Mouse (Mus musculus): ENCODE measurements around the gene Maml2. TPM values are rescaled to one million over a fixed set of nuclear protein-coding genes. Genes with fewer than 3 reads are reported as not detected.
A peak's percentile ranks its signal among the peaks of the same experiment; 100 is the strongest.

Maml2 gene
- polyA plus RNA-seq, 1 experiment from 2014 or later: 10.0 TPM

- Histone ChIP-seq H3K9me3 (no peaks in the 10 kb centered on the region), H3K4me1 (peaks cover 77% of the 10 kb centered on the region), H3K36me3 (replicated peaks) (no peaks in the 10 kb centered on the region), H3K9ac (no peak overlapping the region), H3K4me2 (peak overlapping the region; percentile 89), H3K27ac (0 out of 2 replicates have a peak overlapping the region, but pooled peaks have one; percentile 27), H3K27me3 (replicated peaks) (no peaks in the 10 kb centered on the region), H3K4me3 (peak overlapping the region; percentile 54)
- 46% methylated on average over 3 of the region's 3 CpGs for WGBS
- ATAC-seq (replicated peaks): no peak
Measured at GRCm38 (mm10) chr9:13300041-13300441, 2.3 kb downstream of the Maml2 start.

- 48% methylated on average over 9 of the region's 9 CpGs for WGBS
- ATAC-seq (replicated peaks): no peak
- Histone ChIP-seq H3K36me3 (replicated peaks) (no peaks in the 10 kb centered on the region), H3K27ac (0 out of 2 replicates have a peak overlapping the region, but pooled peaks have one; percentile 4), H3K4me1 (peaks cover 77% of the 10 kb centered on the region), H3K4me2 (peak overlapping the region; percentile 89), H3K4me3 (peak overlapping the region; percentile 54), H3K9ac (no peak overlapping the region), H3K9me3 (no peaks in the 10 kb centered on the region), H3K27me3 (replicated peaks) (no peaks in the 10 kb centered on the region)
Measured at GRCm38 (mm10) chr9:13300891-13301782, 3.4 kb downstream of the Maml2 start.

DNA sequence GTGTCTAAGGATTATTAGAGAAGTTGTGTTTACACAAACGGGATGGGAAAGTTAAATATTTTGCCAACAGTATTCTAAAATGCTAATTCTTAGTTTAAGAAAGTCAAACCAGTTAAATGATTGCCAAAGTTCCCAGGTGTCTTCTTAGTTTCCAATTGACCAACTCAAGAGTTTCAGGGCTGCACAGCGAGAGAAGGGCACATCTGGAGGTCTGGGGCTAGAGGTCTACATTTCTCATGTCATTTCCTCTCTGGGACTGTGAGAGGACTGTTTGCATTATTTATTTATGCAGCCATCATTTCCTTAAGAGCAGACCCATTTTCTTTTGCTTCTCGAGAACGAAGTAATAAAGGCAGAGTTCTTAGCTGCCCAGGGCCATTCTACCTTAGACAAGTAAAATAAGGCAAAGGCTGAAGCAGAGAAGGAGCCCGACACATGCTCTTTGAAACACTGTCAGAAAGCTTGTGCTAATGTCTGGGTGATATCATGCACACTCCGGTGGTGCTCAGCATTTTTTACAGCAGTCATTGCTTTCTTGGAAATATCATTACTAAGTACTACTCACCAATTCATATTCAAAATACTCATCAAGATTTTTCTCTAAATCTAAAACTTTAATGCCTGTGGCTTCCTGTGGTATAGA is 4.5 kb downstream of the Maml2 start:
- no peaks in the 10 kb centered on the region for H3K9me3 ChIP-seq
- H3K4me2 ChIP-seq: peak overlapping the region; percentile 89; the same call in 1 of the 2 replicates
- ATAC-seq (replicated peaks): no peak
- H3K27me3 ChIP-seq (replicated peaks): no peaks in the 10 kb centered on the region
- peaks cover 79% of the 10 kb centered on the region for H3K4me1 ChIP-seq
- H3K27ac ChIP-seq: no peak overlapping the region
- H3K9ac ChIP-seq: no peak overlapping the region
- no peak overlapping the region for H3K4me3 ChIP-seq
- 36% methylated on average over 6 of the region's 6 CpGs for WGBS
- no peaks in the 10 kb centered on the region for H3K36me3 ChIP-seq (replicated peaks)

GRCm38 (mm10) chr9:13303099-13303771 is 5.5 kb downstream of the Maml2 start:
- Histone ChIP-seq H3K9me3 (no peaks in the 10 kb centered on the region), H3K27me3 (replicated peaks) (no peaks in the 10 kb centered on the region), H3K4me2 (no peak overlapping the region), H3K4me1 (peaks cover 80% of the 10 kb centered on the region), H3K9ac (no peak overlapping the region), H3K36me3 (replicated peaks) (no peaks in the 10 kb centered on the region), H3K27ac (no peak overlapping the region), H3K4me3 (no peak overlapping the region)
- no peak for ATAC-seq (replicated peaks)
- 22% methylated on average over 5 of the region's 5 CpGs for WGBS

DNA sequence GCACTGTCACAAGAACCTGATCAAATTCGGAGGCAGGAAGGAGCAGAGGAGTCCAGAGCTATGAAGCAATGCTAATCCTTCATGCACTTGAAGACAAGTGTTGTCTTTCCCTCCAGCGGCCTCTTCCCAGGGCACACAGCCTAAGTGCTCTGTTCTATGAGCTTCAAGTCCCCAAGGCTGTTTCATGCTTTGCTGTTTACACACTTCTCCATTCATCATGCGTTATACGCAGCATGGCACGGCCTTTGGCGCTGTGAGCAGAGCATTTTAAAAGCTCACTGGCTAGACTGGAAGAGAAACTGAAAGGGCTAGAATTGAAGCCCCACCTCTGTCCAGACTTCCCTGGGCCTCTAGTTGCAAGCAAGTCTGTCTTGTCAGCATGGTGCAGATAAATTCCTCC is 6.2 kb downstream of the Maml2 start:
- Histone ChIP-seq H3K9me3 (no peaks in the 10 kb centered on the region), H3K27ac (no peak overlapping the region), H3K4me2 (no peak overlapping the region), H3K27me3 (replicated peaks) (no peaks in the 10 kb centered on the region), H3K9ac (no peak overlapping the region), H3K36me3 (replicated peaks) (no peaks in the 10 kb centered on the region), H3K4me3 (no peak overlapping the region), H3K4me1 (peaks cover 72% of the 10 kb centered on the region)
- ATAC-seq (replicated peaks): no peak
- 26% methylated on average over 6 of the region's 6 CpGs for WGBS

GRCm38 (mm10) chr9:13306471-13306870 is 8.7 kb downstream of the Maml2 start:
- 91% methylated on average over 3 of the region's 3 CpGs for WGBS
- peaks cover 60% of the 10 kb centered on the region for H3K4me1 ChIP-seq

GRCm38 (mm10) chr9:13307226-13307625 is 9.5 kb downstream of the Maml2 start:
- peaks cover 52% of the 10 kb centered on the region for H3K4me1 ChIP-seq
- WGBS: 27% methylated on average over 4 of the region's 4 CpGs
- no peak overlapping the region for H3K27ac ChIP-seq
- no peak overlapping the region for H3K4me3 ChIP-seq
- H3K36me3 ChIP-seq (replicated peaks): no peaks in the 10 kb centered on the region
- H3K9ac ChIP-seq: no peak overlapping the region
- no peak for ATAC-seq (replicated peaks)
- H3K9me3 ChIP-seq: no peaks in the 10 kb centered on the region
- H3K4me2 ChIP-seq: no peak overlapping the region
- no peaks in the 10 kb centered on the region for H3K27me3 ChIP-seq (replicated peaks)

More at GRCm38 (mm10) chr9:13306471-13306870, 8.7 kb downstream of the Maml2 start:
- Histone ChIP-seq H3K9ac (no peak overlapping the region), H3K36me3 (replicated peaks) (no peaks in the 10 kb centered on the region), H3K4me3 (no peak overlapping the region), H3K9me3 (no peaks in the 10 kb centered on the region), H3K4me2 (no peak overlapping the region), H3K27me3 (replicated peaks) (no peaks in the 10 kb centered on the region), H3K27ac (no peak overlapping the region)
- no peak for ATAC-seq (replicated peaks)

- Histone ChIP-seq H3K36me3 (replicated peaks) (no peaks in the 10 kb centered on the region), H3K4me3 (no peak overlapping the region), H3K4me1 (peaks cover 38% of the 10 kb centered on the region), H3K27ac (no peak overlapping the region), H3K9ac (no peak overlapping the region), H3K27me3 (replicated peaks) (no peaks in the 10 kb centered on the region), H3K4me2 (no peak overlapping the region), H3K9me3 (no peaks in the 10 kb centered on the region)
- no peak for ATAC-seq (replicated peaks)
- 66% methylated on average over 8 of the region's 8 CpGs for WGBS
Measured at GRCm38 (mm10) chr9:13308718-13309117, 11.0 kb downstream of the Maml2 start.

- peak; percentile 35; the same call in 1 of the 2 replicates for ATAC-seq (replicated peaks)
- Histone ChIP-seq H3K4me2 (no peak overlapping the region), H3K9me3 (no peaks in the 10 kb centered on the region), H3K4me1 (peaks cover 29% of the 10 kb centered on the region), H3K36me3 (replicated peaks) (no peaks in the 10 kb centered on the region), H3K27me3 (replicated peaks) (no peaks in the 10 kb centered on the region), H3K4me3 (no peak overlapping the region), H3K9ac (no peak overlapping the region), H3K27ac (peak overlapping the region; percentile 71; the same call in 1 of the 2 replicates)
- WGBS: 53% methylated on average over 7 of the region's 7 CpGs
Measured at GRCm38 (mm10) chr9:13309807-13310206, 12.1 kb downstream of the Maml2 start.

DNA sequence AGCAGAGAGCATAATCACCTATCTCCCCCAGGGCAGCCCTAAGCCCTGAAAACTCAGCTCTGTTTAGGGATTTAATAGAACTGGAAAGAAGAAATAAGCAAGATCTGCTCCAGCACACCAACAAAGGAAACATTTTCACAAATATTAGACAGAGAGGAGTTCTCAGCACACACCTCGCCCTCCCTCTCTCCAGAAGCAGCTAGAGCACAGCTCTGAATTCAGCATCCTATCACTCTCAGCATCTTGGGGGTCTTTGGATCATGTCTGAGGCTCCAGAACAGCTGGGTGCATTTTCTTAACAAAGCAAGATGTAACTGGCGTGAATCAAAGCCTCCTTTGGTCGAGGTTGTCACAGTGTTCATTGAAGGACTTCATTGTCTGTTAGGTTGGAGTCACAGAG is 12.5 kb downstream of the Maml2 start:
- Histone ChIP-seq H3K4me2 (no peak overlapping the region), H3K9ac (no peak overlapping the region), H3K9me3 (no peaks in the 10 kb centered on the region), H3K36me3 (replicated peaks) (no peaks in the 10 kb centered on the region), H3K4me1 (peaks cover 29% of the 10 kb centered on the region), H3K27ac (peak overlapping the region; percentile 71), H3K4me3 (no peak overlapping the region), H3K27me3 (replicated peaks) (no peaks in the 10 kb centered on the region)
- peak; percentile 14; the same call in 1 of the 2 replicates for ATAC-seq (replicated peaks)
- WGBS: 23% methylated on average over 3 of the region's 3 CpGs

DNA sequence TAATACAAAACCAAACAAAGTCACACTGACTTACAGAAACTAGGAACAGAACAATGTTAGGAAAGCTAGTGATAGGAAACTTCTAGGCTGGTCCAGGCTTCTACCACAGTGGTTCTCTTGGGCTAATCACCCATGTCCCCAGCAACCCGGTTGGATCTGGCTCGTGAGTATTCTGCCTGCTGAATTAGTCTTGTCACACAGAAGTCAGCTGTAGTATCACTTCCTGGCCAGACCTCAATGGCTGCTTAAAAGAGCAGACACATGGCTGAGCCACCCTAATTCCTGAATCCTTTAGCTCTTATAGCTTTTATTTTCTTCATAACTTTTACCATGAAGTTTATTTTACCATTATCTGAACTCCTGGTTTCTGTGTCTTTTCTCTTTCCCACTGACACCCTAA is 13.3 kb downstream of the Maml2 start:
- H3K4me3 ChIP-seq: no peak overlapping the region
- no peak overlapping the region for H3K4me2 ChIP-seq
- no peak overlapping the region for H3K27ac ChIP-seq
- peaks cover 27% of the 10 kb centered on the region for H3K4me1 ChIP-seq
- no peaks in the 10 kb centered on the region for H3K27me3 ChIP-seq (replicated peaks)
- no peaks in the 10 kb centered on the region for H3K9me3 ChIP-seq
- WGBS: 33% methylated on average over 2 of the region's 2 CpGs
- H3K9ac ChIP-seq: no peak overlapping the region
- H3K36me3 ChIP-seq (replicated peaks): no peaks in the 10 kb centered on the region
- ATAC-seq (replicated peaks): no peak

DNA sequence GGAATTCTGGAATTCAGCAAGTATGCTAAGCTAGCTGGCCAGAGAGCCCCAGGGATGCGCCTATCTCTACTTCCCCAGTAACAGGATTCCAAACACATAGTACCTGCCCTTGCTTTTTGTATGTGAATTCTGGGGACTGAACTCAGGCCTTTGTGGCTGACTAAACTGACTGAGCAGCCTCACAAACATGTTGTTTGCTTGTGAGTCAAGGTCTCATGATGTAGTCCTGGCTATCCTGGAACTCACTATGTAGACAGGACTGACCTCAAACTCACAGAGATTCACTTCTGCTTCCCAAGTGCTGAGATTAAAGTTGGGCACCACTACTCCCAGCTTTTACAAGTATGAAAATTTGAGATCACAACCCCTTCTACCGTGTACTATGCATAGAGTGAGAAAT is 16.2 kb downstream of the Maml2 start:
- Histone ChIP-seq H3K27ac (no peak overlapping the region), H3K9me3 (no peaks in the 10 kb centered on the region), H3K4me3 (no peak overlapping the region), H3K9ac (no peak overlapping the region), H3K4me1 (peaks cover 13% of the 10 kb centered on the region), H3K4me2 (no peak overlapping the region), H3K36me3 (replicated peaks) (no peaks in the 10 kb centered on the region), H3K27me3 (replicated peaks) (no peaks in the 10 kb centered on the region)
- no peak for ATAC-seq (replicated peaks)
- 92% methylated on average over 2 of the region's 2 CpGs for WGBS
